Mouse (Mus musculus) embryonic stem cell, embryonic (primary cell): ENCODE measurements around the gene Slc25a44.

Experiments
- CTCF ChIA-PET, 4 experiments: fragments of 300-600 bp in 2 of 4; fragments of 350-600 bp in 2 of 4; sonication (Branson Sonifier 250); formaldehyde crosslinking; loops; one replicate each; lab custom pipeline; 2022; ENCODE audit warnings: inconsistent platforms in 2 of 4; lab: Charles Lee
- POLR2A ChIA-PET, 4 experiments: fragments of 300-600 bp in 2 of 4; fragments of 350-600 bp in 2 of 4; sonication (Branson Sonifier 250); formaldehyde crosslinking; loops; one replicate each; lab custom pipeline; 2022; ENCODE audit warnings: antibody characterized with exemption in 4 of 4, inconsistent platforms in 1 of 4; lab: Charles Lee

The Slc25a44 gene

GRCm38 (mm10) chr3:88440500-88441381 lies 15.8 kb upstream of the Slc25a44 start:
- CTCF ChIA-PET, result interaction anchor here (0.5 to 3.1 kb wide), 60 partner anchors 8 to 470 kb away, joined by 3 to 40 read pairs (median 4); partner anchors contain the start of genes Pmf1 (in 3 of the 4), Slc25a44 (in 2 of the 4), Lmna (in 1 of the 4) and Mex3a (in 1 of the 4)
- POLR2A ChIA-PET, result interaction anchor here (0.6 to 6.9 kb wide), 44 partner anchors 8 to 418 kb away, joined by 3 to 76 read pairs (median 4); partner anchors contain the start of genes Pmf1 (in 3 of the 4), Slc25a44 (in 3 of the 4), Smg5 (in 2 of the 4) and Tmem79 (in 2 of the 4)

- ChIA-PET POLR2A (interaction anchor here in 3 of 4 experiments (0.5 to 6.9 kb wide), 32 partner anchors 9 to 1346 kb away, joined by 3 to 76 read pairs (median 4); partner anchors contain the start of genes Pmf1 (in 3 of the 3), Slc25a44 (in 3 of the 3), Smg5 (in 3 of the 3) and Tmem79 (in 3 of the 3)), CTCF (interaction anchor here (0.5 to 3.1 kb wide), 35 partner anchors 9 to 469 kb away, joined by 3 to 40 read pairs (median 5); partner anchors contain the start of genes Pmf1 (in 2 of the 4), Nes (in 1 of the 4) and Slc25a44 (in 1 of the 4))
Observed at GRCm38 (mm10) chr3:88439582-88439981, 14.6 kb upstream of the Slc25a44 start.

- CTCF ChIA-PET, result interaction anchor here (0.5 to 4.3 kb wide), 25 partner anchors 8 to 72 kb away, joined by 3 to 23 read pairs (median 4); partner anchors contain the start of genes Lmna (in 1 of the 4), Pmf1 (in 1 of the 4) and Slc25a44 (in 1 of the 4)
- POLR2A ChIA-PET, result interaction anchor here in 3 of 4 experiments (0.7 to 6.9 kb wide), 22 partner anchors 8 to 101 kb away, joined by 3 to 76 read pairs (median 4); partner anchors contain the start of genes Pmf1 (in 3 of the 3), Slc25a44 (in 2 of the 3), Smg5 (in 2 of the 3) and Tmem79 (in 2 of the 3)
Observed at GRCm38 (mm10) chr3:88437454-88437853, 12.5 kb upstream of the Slc25a44 start.

- POLR2A ChIA-PET, result interaction anchor here in 3 of 4 experiments (0.6 to 6.9 kb wide), 24 partner anchors 8 to 100 kb away, joined by 3 to 76 read pairs (median 4); partner anchors contain the start of genes Pmf1 (in 3 of the 3), Slc25a44 (in 3 of the 3), Sema4a (in 1 of the 3) and Smg5 (in 1 of the 3)
- CTCF ChIA-PET, result interaction anchor here (0.5 to 4.3 kb wide), 27 partner anchors 9 to 351 kb away, joined by 3 to 23 read pairs (median 3); partner anchors contain the start of genes Slc25a44 (in 2 of the 4), Cct3 (in 1 of the 4), Lmna (in 1 of the 4) and Pmf1 (in 1 of the 4)
Observed at GRCm38 (mm10) chr3:88436395-88437201, 11.7 kb upstream of the Slc25a44 start.

- CTCF ChIA-PET, result interaction anchor here in 3 of 4 experiments (0.6 to 4.3 kb wide), 9 partner anchors 10 to 1248 kb away, joined by 3 to 23 read pairs (median 3); partner anchors contain the start of gene Slc25a44 (in 2 of the 3)
- POLR2A ChIA-PET, result interaction anchor here in 3 of 4 experiments (0.6 to 6.9 kb wide), 10 partner anchors 8 to 66 kb away, joined by 3 to 76 read pairs (median 5); partner anchors contain the start of genes Pmf1 (in 2 of the 3) and Slc25a44 (in 2 of the 3)
Observed at GRCm38 (mm10) chr3:88435515-88435914, 10.6 kb upstream of the Slc25a44 start.

GRCm38 (mm10) chr3:88428639-88429038 lies 3.7 kb upstream of the Slc25a44 start:
- ChIA-PET POLR2A (interaction anchor here in 2 of 4 experiments (0.6 to 7.5 kb wide), 7 partner anchors 9 to 84 kb away, joined by 3 to 120 read pairs (median 3); partner anchors contain the start of gene Pmf1 (in 2 of the 2)), CTCF (interaction anchor here in 2 of 4 experiments (0.7 to 1.9 kb wide), 4 partner anchors 11 to 38 kb away, joined by 3 to 13 read pairs (median 5); no protein-coding TSS in a partner anchor)

GRCm38 (mm10) chr3:88427342-88427905 lies 2.5 kb upstream of the Slc25a44 start:
- POLR2A ChIA-PET, result interaction anchor here in 3 of 4 experiments (0.6 to 7.5 kb wide), 15 partner anchors 10 to 1624 kb away, joined by 3 to 120 read pairs (median 4); partner anchors contain the start of genes Pmf1 (in 2 of the 3), 4933434E20Rik (in 1 of the 3), Smg5 (in 1 of the 3) and Tmem79 (in 1 of the 3)
- CTCF ChIA-PET, result interaction anchor here in 3 of 4 experiments (0.6 to 1.9 kb wide), 11 partner anchors 12 to 82 kb away, joined by 3 to 13 read pairs (median 4); partner anchors contain the start of genes Lmna (in 1 of the 3) and Pmf1 (in 1 of the 3)

GRCm38 (mm10) chr3:88425708-88426420 lies 925 bp upstream of the Slc25a44 start:
- ChIA-PET CTCF (interaction anchor here (0.6 to 1.7 kb wide), 18 partner anchors 10 to 300 kb away, joined by 3 to 10 read pairs (median 4); partner anchors contain the start of gene Pmf1 (in 1 of the 4)), POLR2A (interaction anchor here in 3 of 4 experiments (0.5 to 7.5 kb wide), 44 partner anchors 10 to 190 kb away, joined by 3 to 120 read pairs (median 4); partner anchors contain the start of genes Pmf1 (in 3 of the 3), Smg5 (in 3 of the 3), Tmem79 (in 3 of the 3) and Lmna (in 1 of the 3))

GRCm38 (mm10) chr3:88425330-88425689 lies 371 bp upstream of the Slc25a44 start:
- POLR2A ChIA-PET, result interaction anchor here in 3 of 4 experiments (0.5 to 7.5 kb wide), 55 partner anchors 8 to 1710 kb away, joined by 3 to 120 read pairs (median 4); partner anchors contain the start of genes Pmf1 (in 3 of the 3), Smg5 (in 3 of the 3), Tmem79 (in 3 of the 3) and Cct3 (in 1 of the 3)
- CTCF ChIA-PET, result interaction anchor here (0.6 to 1.7 kb wide), 21 partner anchors 8 to 267 kb away, joined by 3 to 12 read pairs (median 4); partner anchors contain the start of genes Lmna (in 1 of the 4) and Pmf1 (in 1 of the 4)

GRCm38 (mm10) chr3:88422020-88422720 lies 2.8 kb downstream of the Slc25a44 start:
- ChIA-PET POLR2A (interaction anchor here in 3 of 4 experiments (0.8 to 7.5 kb wide), 8 partner anchors 10 to 86 kb away, joined by 3 to 119 read pairs (median 3); partner anchors contain the start of genes Pmf1 (in 2 of the 3), Smg5 (in 1 of the 3) and Tmem79 (in 1 of the 3)), CTCF (interaction anchor here in 3 of 4 experiments (0.6 to 1.2 kb wide), 4 partner anchors 12 to 105 kb away, joined by 3 to 5 read pairs (median 4); partner anchors contain the start of gene Pmf1 (in 1 of the 3))

GRCm38 (mm10) chr3:88420771-88421170 lies 4.2 kb downstream of the Slc25a44 start:
- CTCF ChIA-PET, result no interaction called here
- POLR2A ChIA-PET, result interaction anchor here in 2 of 4 experiments (1.3 to 3.4 kb wide), 2 partner anchors 11 to 85 kb away, joined by 3 to 19 read pairs; partner anchors contain the start of genes Pmf1 (in 1 of the 2), Smg5 (in 1 of the 2) and Tmem79 (in 1 of the 2)

- ChIA-PET CTCF (interaction anchor here in 1 of 4 experiments (0.7 to 1.9 kb wide), 5 partner anchors 11 to 65 kb away, joined by 3 to 5 read pairs (median 3); no protein-coding TSS in a partner anchor), POLR2A (interaction anchor here (0.7 to 3.4 kb wide), 11 partner anchors 8 to 152 kb away, joined by 3 to 23 read pairs (median 3); partner anchors contain the start of genes Pmf1 (in 3 of the 4), Smg5 (in 1 of the 4) and Tmem79 (in 1 of the 4))
Observed at GRCm38 (mm10) chr3:88418016-88418415, 6.9 kb downstream of the Slc25a44 start.

GRCm38 (mm10) chr3:88415668-88416067 lies 9.3 kb downstream of the Slc25a44 start:
- ChIA-PET POLR2A (interaction anchor here in 2 of 4 experiments (0.9 to 2.2 kb wide), 8 partner anchors 8 to 80 kb away, joined by 3 to 14 read pairs (median 4); partner anchors contain the start of genes Slc25a44 (in 1 of the 2), Smg5 (in 1 of the 2) and Tmem79 (in 1 of the 2)), CTCF (interaction anchor here in 1 of 4 experiments (0.6 to 2.0 kb wide), 3 partner anchors 8 to 962 kb away, joined by 3 to 6 read pairs (median 4); partner anchors contain the start of gene Slc25a44)
